Mouse (Mus musculus): ENCODE measurements at regions not wholly inside any gene's neighbourhood (a gene's known extent, or its start where the extent isn't known, plus 50 kb on each side); places are given as distances from the start of the nearest gene placed in this dataset.
A peak's percentile ranks its signal among the peaks of the same experiment; 100 is the strongest.

GRCm38 (mm10) chr7:133521936-133522335, 80.0 kb downstream of the Tex36 start:
- no peak for ATAC-seq (replicated peaks; ENCODE audit: poor library complexity)

GRCm38 (mm10) chr7:133518926-133519325, 83.0 kb downstream of the Tex36 start:
- no peak for ATAC-seq (replicated peaks; ENCODE audit: poor library complexity)

DNA sequence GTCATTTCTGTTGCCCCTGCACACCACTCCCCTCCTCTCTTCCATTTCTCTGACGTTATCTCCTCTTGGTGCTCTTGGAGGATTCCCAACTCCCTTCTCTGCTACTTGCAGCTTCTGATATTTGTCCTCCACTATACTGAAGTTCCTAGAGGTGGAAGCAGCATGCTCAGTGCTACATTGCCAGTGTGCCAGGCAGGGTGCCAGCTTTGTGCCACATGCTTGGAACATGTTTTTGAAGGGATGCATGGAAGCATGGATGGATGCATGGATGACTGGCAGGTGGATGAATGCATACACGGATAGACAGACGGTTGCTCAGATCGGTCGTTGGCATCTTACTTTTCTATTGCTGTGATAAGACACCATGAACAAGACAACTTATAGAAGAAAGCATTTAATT, 84.4 kb downstream of the Tex36 start:
- ATAC-seq (replicated peaks; ENCODE audit: poor library complexity): no peak

GRCm38 (mm10) chr7:133510926-133511325, 91.0 kb downstream of the Tex36 start:
- ATAC-seq (replicated peaks; ENCODE audit: poor library complexity): no peak

GRCm38 (mm10) chr7:133509486-133509885, 92.5 kb downstream of the Tex36 start:
- ATAC-seq (replicated peaks; ENCODE audit: poor library complexity): no peak

GRCm38 (mm10) chr7:133508370-133509012, 93.5 kb downstream of the Tex36 start:
- ATAC-seq (replicated peaks; ENCODE audit: poor library complexity): no peak

DNA sequence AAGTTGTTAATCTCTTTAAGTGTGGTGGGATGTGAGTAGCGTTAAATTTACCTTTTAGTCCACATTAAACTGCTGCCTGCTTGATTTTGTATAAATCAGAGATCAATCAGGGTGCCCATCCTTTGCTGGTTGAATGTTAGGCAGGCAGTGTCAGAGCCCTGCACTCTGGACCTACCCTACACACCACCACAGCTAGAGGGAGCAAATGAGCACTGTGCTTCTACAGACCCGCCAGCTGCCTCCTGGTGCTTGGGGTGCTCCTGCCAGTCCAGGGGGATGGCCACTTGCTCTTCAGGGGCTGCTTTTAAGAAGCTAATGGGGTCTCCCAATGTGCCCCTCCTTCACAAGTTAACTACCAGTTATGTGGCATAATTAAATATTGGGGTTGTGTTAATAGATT, 96.3 kb downstream of the Tex36 start:
- 0 out of 2 replicates have a peak, but pooled peaks have one; percentile 39 for ATAC-seq (replicated peaks; ENCODE audit: poor library complexity)

DNA sequence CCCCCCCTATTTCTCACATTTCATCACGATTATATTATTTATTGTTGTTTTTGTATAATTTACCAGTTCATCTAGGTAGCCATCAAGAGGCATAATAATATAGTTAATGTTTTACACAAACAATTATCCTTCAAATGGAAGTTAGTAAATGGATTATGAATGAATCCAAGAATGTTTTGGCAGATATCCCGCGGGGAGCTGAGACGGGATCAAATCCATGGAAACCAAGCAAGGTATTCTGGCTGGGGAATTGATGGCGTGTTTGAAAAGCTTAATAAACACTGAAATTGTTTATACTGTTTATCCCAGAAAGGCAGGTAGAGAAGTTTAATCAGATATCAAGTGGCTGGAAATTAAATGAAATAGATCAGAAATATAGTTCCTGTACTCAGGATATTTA, 98.0 kb downstream of the Tex36 start:
- ATAC-seq (replicated peaks; ENCODE audit: poor library complexity): no peak

GRCm38 (mm10) chr7:133502731-133503130, 99.2 kb downstream of the Tex36 start:
- ATAC-seq (replicated peaks; ENCODE audit: poor library complexity): no peak

DNA sequence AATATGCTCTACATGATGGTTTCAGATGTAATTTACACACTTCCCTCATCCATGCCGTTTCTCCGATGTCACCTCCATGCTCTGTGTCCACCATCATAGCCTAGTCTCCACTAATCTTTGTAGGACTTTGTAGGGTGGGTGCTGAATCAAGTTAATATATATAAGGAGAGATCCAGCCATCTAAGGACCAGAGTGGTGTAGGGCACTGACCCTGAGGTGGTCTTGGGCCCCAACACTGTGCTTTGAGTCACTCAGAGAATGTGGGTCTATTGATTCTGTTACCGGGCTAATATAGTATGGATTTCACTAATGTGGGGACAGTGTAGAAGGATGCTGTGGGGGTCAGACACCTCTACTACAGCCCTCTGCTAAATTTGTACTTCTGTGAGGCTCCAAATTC, 104.4 kb downstream of the Tex36 start:
- no peak for ATAC-seq (replicated peaks; ENCODE audit: poor library complexity)

DNA sequence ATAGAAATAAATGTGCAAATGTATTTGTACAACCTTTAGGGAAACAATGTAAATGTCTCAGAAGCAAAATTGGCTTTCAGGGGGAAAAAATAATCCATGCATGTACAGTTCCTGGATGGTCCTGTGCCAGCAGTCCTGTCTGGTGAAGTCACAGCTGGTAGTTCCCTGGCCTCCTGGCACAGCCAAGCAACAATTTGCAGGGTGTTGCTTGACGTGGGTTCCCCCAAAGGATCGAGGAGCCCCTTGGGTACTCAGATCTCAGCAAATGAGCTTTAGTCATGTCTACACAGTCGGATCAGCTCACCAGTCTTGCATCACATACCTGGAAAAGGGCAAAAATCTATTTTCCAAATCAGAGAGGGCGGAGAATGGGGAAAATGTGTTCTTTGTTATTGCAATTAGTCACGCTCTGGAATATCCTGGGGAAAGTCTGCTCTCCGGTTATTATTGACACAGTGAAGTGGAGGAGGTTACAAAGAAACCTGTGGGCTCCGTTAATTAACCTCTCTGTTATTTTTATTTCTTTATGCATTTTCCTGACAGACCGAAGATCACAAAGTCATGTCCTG, 106.9 kb downstream of the Tex36 start:
- ATAC-seq (replicated peaks; ENCODE audit: poor library complexity): no peak

GRCm38 (mm10) chr7:133494256-133494981, 107.5 kb downstream of the Tex36 start:
- ATAC-seq (replicated peaks; ENCODE audit: poor library complexity): no peak

GRCm38 (mm10) chr7:133492626-133493025, 109.3 kb downstream of the Tex36 start:
- no peak for ATAC-seq (replicated peaks; ENCODE audit: poor library complexity)

GRCm38 (mm10) chr7:133487887-133488630, 113.9 kb downstream of the Tex36 start:
- no peak for ATAC-seq (replicated peaks; ENCODE audit: poor library complexity)

DNA sequence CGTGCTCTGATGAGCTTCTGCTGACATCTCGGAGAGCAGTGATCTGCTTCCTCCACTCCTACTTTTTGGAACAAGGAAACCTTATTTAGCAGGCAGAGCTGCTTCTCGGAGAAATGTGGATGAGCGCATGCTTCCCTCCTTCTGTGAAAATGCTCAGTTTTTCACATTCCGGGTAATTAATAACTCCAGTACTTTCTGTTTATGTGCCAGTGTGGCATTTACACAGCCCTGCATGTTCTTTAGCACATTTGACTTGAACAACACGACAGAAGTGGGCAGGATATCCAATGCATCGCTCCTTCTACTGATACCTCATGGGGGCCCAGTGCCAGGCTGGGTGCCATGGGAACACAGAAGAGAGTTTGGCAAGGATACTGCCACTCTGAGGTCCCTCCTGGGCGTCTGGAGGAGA, 117.5 kb downstream of the Tex36 start:
- ATAC-seq (replicated peaks; ENCODE audit: poor library complexity): no peak

DNA sequence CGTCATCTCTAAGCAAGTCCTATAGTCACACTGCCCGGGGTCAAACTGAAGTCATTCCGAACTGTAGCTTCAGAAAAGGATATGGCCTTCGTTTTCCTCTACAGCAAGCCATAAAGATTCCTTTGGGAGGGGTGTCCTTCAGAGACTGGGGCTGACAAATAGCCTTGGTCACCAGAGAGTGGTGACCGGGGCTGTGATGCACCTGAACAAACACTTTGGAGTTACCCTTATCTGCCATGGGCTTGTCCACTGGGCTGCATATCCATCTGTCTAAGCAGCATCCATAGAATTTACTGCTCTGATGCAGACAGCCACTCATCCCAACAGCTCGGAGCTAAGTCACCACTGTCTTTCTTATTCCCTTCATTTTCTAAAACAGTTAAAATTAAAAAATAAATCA, 120.4 kb downstream of the Tex36 start:
- ATAC-seq (replicated peaks; ENCODE audit: poor library complexity): no peak

DNA sequence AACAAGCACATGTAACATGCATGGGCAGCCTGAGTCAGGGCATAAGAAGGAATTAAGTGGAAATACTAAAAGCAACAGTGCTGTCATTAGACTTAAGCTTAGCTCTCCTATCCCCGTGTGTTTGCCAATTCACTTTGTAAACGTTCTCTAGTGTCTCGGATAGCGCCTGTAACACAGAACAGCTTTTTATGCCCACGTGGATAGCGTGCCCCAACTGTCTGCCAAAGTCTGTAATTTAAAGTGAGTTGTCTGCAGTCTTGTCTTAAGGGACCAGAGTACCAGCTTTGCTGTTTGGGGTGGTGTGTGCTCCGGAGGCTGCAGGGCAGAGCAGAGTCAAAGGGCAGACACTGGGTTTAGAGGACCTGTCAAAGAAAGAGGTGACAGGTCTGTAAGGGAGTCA, 122.3 kb downstream of the Tex36 start:
- no peak for ATAC-seq (replicated peaks; ENCODE audit: poor library complexity)

DNA sequence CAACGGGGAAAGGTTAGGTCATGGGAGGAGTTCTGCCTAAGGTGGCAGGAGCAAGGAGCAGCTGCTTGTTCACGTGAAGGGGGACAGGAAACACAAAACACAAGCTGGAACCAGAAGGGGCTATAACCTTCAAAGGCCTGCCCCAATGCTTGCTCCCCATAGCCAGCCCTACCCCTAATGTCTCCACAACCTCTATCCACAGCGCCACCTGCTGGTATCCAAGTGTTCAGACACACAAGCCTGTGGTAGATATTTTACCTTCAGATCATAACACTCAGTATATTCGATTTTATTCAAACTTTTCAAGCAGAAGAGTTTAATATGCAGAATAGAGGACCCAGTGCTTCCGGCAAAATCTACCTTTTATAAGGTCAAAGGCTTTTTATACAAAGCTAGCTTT, 124.0 kb downstream of the Tex36 start:
- ATAC-seq (replicated peaks; ENCODE audit: poor library complexity): 0 out of 2 replicates have a peak, but pooled peaks have one; percentile 37

GRCm38 (mm10) chr7:133477221-133477620, 124.7 kb downstream of the Tex36 start:
- no peak for ATAC-seq (replicated peaks; ENCODE audit: poor library complexity)

- ATAC-seq (replicated peaks; ENCODE audit: poor library complexity): no peak
Measured at GRCm38 (mm10) chr7:133471706-133472105, 130.3 kb downstream of the Tex36 start.

DNA sequence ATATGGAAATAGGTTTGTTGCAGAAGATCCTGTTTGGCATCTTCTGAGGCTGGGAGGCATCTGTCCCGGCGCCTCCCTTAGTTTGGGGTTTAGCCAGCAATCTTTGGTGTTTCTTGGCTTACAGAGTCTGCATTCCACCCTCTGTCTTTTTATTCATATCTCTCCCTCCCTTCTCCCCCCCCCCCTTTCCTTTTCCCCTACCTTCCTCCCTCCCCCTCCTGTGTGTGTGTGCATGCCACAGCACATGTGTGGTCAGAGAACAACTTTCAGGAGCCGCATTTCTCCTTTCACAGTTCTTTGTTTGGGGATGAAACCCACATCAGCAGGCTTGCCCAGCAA, 131.4 kb downstream of the Tex36 start:
- ATAC-seq (replicated peaks; ENCODE audit: poor library complexity): no peak

Data from megakaryocyte progenitor cell, adult 5-6 weeks (primary cell).